Mouse (Mus musculus) left cerebral cortex, adult 18-20 months (tissue): Measurements from ENCODE around the gene Pilrb2. TPM values are rescaled to one million over a fixed set of nuclear protein-coding genes. Genes with fewer than 3 reads are reported as not detected.
A peak's percentile ranks its signal among the peaks of the same experiment; 100 is the strongest.
"Not testable (repeated sequence)": the region's sequence is repeated elsewhere in the genome, so short reads cannot be mapped to it uniquely, and the experiment has no call there.

Experiments
- DNase-seq, 2 experiments: peaks; one replicate each; pipeline ENCODE4 v3.0.0; 2021 to 2022; ENCODE audit warnings: low spot score in 2 of 2, mixed read lengths in 1 of 2
- long read RNA-seq, 2 experiments: library from polyadenylated mRNA; stranded (forward); transcript quantifications; one replicate each; pipeline ENCODE4 v2.0.0; 2021
- total RNA-seq, 2 experiments: library from RNA; stranded (reverse); gene quantifications; 2 replicates each; pipeline ENCODE4 v1.2.3; 2021

The Pilrb2 gene
- total RNA-seq = under 1 TPM in 1 of 2 experiments, not detected in 1; 0.19 TPM
- long read RNA-seq, experiment 1, partial matches to known transcripts = 0 of 1 reads
- long read RNA-seq, experiment 1, other reads (novel, unspliced or antisense) = 1 of 1 reads
- long read RNA-seq, experiment 2 = 0 reads

DNA sequence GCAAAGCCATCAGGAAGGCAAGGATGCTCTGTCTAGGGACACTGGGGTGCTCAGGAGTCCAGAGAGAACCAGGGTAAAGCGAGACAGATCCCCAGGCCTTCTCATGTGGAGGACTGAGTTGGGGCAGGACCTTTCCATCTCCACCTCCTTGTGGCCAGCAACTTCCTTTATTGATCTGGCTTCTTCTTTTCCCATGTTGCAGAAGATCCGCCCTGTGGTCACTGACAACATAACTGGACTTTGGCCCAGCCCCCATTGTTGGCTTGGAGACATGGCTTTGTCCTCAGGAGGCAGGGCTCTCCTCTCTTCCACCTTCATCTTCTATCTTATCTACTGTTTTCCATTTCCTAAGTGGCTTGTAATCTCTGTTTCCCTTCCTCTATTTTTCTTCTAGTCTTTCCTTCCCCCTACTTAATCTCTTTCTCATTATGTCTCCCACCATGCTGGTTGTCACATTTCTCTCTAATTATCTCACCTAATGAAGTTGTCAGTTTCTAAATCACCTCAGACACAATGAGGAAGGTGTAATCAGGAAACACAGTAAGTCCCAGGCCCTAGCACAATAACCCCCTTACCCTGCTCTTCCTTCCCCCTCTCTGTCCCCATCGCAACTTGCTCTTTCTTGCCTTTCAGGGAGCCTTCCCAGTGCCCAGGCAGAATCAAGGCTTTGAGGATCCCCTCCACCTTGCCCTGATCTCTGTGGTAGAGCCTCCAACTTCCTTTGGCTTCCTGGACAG lies at the start of gene Pilrb2:
Pilrb2 (minus strand) TSS at position 172 of the 737 bp plus-strand sequence.
- not testable (repeated sequence) for DNase-seq

DNA sequence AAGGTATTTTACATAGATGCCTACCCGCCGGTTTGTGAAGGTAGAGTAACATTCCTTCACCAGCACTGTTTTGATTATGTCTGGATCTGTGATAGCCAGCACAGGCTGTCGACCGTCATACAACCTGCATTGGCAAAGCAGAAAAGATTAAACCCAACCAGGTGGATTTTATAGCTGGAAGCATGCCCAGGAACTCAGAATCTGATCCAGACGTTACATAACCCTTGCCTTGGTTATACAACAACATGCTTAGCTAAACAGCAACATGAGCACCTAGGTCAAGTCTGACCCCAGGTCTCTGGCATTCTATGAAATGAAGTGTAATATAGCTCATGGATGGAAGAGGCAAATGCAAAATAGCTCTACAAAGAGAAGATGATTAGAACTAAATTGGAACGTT lies 43.9 kb upstream of the Pilrb2 start:
- DNase-seq = no peak

DNA sequence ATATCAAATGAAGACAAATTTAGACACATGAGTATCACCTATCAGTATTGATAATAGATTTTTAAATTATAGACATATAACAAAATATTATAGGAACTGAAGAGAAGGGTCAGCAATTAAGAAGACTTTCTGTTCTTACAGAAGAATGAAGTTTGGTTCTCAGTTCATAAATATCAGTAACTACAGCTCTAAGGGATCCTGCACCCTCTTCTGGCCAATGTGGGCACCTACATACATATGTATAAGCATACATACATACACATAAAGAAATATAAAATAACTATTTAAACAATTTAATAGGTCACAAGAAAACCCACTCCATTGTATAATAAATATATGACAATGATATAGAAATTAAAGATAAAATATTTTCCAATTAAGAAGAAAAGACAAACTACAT lies 42.9 kb upstream of the Pilrb2 start:
- DNase-seq = no peak

DNA sequence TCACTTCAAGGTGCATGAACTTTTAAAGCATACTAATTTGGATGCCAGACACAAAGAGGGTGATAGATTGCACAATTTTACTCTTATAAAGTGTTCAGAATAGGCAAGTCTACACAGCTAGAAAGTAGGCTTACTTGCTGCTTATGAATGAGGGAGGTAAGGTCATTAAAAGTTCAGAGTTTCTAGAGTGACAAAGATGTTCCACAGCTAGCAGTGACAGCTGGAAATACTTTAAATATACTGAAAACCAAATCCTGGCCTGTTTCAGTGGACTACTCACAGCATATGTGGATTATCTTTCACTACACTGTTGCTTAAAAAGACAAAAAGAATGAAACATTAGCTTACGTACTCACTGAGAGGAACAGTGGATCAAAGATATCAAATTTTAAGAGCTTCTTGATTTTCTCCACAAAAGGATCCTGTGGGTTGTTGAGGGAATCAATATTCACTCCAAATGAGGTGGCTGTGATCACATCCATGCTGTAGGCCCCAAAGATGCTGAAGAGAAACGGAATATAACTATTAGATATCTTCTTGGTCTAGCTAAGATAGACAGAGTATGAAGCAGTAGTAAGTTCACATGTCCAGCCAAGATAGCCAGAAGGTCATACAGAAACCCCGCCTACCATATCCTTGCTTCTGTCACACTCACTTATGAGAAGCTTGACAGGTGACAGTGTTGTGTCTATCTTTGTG lies 38.1 kb upstream of the Pilrb2 start:
- no peak for DNase-seq

DNA sequence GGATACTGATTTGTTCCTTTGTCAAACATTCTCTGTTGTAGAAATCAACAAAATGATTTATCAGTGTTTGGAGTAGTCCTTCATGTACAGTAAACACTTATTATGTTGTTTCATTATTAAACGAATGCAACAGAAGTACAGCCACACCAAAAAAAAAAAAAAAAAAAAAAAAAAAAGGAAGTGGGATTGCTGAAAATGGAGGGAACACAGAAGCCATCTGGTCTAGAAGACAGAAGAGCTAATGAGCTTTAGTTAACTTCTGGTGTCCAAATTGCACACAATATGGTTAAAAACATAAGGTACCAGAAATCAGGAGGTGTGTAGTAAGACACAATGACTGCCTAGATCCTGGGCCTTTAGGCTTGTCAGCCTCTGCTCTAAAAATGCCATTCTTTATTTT lies 26.2 kb upstream of the Pilrb2 start:
- DNase-seq = no peak

DNA sequence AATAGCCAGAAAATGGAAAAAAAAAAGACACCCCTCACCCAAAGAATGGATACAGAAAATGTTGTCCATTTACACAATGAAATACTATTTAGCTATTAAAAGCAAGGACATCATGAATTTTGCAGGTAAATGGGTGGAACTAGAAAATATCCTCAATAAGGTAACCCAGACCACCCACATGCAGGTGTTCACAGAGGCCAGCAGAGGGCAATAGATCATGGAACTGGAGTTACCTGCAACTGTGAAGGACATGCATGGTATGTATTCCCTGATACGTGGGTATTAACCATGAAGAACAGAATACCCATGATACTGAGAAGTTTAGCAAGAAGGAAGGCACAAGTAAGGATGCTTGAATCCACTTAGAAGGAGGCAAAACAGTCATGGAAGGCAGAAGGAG lies 21.3 kb upstream of the Pilrb2 start:
- DNase-seq = no peak

DNA sequence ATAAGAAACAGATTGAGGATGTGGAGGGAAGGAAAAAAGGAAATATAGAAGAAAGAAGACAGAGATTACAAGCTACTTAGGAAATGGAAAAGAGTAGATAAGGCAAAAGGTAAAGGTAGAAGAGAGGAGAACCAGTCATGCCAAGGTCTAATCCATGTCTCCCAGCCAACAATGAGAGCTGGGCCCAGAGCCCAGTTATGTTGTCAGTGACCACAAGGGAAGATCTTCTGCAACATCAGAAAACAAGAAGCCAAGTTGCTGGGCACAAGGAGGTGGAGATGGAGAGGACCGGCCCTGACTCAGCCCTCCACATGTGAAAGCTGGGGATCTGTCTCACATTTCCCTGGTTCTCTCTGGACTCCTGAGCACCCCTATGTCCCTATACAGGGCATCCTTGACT lies 16.1 kb upstream of the Pilrb2 start:
- DNase-seq = no peak

DNA sequence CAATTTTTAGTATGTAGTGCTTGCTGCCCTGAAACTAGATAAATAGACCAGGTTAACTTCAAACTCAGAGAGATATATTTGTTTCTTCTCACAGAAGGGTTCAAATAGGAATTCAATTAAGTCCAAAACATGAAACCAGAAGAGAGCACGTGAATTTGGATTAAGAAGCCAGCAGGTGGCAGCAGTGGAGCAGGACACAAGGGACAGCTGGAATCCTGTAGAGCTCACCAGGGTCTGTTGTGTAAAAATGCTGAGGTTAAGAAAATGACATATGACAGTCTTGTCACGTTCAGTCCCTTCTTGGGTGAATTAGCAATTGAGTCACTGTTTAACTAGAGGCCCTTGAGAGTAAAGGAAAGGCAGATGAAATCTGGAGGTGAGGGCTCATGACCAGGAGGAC lies 14.3 kb upstream of the Pilrb2 start:
- DNase-seq = peak; percentile 62 to 64

DNA sequence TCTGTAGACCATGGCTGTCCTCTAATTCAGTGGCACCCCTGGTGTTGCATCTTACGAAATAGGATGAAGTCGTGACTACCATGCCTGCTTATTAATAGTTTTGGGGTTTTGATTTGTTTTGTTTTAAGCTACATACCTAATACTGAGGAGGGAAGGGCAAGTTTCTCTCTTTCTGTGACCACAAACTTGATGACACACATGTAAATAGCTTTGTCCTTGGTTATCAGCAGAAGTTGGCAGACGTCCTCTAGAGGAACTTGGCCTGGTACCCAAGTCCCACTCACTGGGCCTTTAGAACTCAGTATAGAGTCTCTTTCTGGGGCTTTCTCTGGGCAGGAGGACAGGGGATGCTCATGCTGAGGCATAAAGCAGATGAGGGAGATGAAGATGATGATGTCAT lies 11.7 kb upstream of the Pilrb2 start:
- no peak for DNase-seq

DNA sequence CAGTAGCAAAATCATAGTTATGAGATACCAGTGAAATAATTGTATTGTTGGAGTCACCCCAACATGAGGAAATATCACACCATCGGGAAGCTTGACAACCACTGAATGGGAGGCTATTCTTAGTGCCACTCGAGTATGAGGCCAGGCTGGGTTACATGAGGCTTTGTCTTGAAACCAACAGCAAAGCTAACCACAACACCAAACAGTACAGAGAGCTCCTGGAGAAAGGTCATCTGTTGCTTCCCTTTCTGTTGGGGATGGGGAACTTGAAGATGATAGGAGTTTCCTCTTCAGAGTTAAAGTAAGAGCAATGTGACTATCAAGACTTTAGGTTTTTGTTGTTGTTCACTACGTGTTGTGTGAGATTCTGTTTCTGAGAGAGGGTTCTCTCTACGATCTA lies 11.3 kb upstream of the Pilrb2 start:
- no peak for DNase-seq

DNA sequence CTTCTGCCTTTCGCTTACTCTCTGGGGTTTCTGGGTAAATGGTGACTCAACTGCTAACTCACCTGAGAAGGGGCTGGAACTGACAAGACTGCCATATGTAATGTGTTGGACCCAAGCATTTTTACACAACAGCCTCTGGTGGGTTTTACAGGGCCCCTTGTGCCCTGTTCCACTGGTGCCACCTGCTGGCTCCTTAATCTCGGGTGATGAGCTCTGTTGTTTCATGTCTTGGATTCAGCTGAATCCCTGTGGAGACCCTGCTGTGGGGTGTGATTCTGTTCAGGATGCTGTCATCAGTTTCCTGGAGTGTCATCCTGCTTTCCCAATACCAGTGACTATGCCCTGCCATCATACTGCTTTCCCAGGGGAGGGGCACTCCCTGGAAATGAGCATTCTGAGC lies 6.2 kb upstream of the Pilrb2 start:
- DNase-seq = peak in 1 of 2 experiments; percentile 4

DNA sequence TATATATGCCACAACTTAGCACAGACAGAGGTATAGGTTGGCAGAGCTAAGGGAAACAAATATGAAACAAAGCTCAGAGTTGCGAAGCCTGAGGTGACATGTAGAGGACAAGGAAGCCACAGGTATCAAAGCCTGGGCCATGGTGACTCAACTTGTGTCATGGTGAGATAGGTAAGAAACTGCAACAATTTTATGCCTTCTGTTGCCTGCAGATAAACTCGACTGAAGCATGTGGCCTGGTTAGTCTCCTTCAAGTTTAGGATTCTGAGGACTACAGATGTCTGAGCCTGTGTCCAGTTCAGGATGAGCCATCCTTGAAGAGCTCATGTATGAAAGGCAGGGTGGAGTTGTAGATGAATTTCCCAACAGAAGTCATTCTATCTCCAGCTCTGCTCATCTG lies 3.4 kb upstream of the Pilrb2 start:
- no peak for DNase-seq

DNA sequence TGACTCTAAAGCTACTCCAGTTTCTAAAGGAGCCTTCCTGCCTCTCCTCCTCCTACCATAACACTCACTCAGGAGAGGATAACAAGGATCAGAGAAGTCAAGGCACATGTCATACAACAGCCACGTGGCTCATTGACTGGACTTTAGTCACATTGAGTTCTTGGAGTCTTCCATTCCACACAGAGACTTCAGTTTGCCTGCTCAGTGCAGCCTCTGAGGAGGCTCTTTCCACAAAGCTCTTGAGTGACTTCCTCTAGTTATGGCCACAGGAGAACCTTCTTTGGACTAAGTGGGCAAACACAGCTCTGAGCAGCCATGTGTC lies 727 bp upstream of the Pilrb2 start:
- DNase-seq = not testable (repeated sequence)

DNA sequence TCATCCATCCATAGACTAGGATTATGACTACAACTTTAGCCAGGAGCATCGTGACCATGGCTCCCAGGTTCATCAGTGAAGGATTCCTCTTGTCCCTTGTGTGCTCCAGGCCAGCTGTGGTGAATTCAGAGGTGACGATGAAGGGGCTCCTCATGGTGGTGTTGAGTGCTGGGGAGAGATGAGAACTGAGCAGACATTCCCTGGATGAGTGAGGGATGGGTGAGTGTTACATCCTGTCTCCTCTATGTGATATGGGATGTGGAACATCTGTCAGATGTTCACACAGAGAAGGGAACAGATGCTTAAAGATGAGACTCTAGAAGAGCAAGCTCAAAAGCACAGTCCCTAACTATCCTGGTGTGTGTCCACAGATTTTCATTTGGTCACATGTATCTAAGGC lies 3.0 kb downstream of the Pilrb2 start:
- not testable (repeated sequence) for DNase-seq

DNA sequence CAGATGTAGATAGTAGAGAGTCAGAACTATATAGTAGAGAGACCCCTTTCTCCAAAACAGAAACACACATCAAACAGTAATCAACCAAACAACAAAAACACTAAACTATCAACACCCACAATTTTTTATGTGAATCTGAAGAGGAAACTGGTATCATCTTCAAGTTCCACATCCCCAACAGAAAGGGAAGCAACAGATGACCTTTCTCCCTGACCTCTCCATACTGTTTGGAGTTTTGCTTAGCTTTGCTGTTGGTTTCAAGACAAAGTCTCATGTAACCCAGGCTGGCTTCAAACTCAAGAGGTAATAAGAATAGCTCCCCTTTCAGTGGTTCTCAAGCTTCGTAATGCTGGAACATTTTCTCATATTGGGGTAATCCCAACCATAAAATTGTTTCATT lies 7.6 kb downstream of the Pilrb2 start:
- not testable (repeated sequence) for DNase-seq

DNA sequence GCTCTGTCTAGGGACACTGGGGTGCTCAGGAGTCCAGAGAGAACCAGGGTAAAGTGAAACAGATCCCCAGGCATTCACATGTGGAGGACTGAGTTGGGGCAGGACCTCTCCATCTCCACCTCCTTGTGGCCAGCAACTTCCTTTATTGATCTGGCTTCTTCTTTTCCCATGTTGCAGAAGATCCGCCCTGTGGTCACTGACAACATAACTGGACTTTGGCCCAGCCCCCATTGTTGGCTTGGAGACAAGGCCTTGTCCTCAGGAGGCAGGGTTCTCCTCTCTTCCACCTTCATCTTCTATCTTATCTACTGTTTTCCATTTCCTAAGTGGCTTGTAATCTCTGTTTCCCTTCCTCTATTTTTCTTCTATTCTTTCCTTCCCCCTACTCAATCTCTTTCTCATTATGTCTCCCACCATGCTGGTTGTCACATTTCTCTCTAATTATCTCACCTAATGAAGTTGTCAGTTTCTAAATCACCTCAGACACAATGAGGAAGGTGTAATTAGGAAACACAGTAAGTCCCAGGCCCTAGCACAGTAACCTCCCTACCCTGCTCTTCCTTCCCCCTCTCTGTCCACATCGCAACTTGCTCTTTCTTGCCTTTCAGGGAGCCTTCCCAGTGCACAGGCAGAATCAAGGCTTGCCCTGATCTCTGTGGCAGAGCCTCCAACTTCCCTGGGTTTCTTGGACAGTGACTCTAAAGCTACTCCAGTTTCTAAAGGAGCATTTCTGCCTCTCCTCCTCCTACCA lies 13.5 kb downstream of the Pilrb2 start, which contains the start of gene Pilrb1:
Pilrb1 (minus strand) TSS at position 147 of the 751 bp plus-strand sequence.
- DNase-seq = not testable (repeated sequence)

DNA sequence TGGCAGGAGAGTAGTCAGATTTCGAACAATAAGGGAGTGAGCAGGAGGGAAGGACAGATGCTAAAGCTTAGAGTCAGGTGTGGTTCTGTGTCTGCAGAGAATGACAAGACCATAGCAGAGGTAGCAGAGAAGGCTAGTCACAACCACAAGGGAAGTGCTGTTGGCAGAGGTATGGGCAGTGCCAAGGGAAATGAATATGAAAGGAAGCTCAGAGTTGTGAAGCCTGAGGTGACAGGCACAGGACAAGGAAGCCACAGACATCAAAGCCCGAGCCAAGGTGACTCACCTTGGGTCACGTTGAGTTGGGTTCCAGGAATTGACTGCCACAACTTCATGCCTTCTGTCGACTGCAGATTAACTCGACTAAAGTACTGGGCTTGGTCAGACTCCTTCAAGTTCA lies 14.7 kb downstream of the Pilrb2 start:
- not testable (repeated sequence) for DNase-seq

DNA sequence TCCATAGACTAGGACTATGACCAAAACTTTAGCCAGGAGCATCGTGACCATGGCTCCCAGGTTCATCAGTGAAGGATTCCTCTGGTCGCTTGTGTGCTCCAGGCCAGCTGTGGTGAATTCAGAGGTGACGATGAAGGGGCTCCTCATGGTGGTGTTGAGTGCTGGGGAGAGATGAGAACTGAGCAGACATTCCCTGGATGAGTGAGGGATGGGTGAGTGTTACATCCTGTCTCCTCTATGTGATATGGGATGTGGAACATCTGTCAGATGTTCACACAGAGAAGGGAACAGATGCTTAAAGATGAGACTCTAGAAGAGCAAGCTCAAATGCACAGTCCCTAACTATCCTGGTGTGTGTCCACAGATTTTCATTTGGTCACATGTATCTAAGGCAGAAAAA lies 16.7 kb downstream of the Pilrb2 start:
- DNase-seq = not testable (repeated sequence)

DNA sequence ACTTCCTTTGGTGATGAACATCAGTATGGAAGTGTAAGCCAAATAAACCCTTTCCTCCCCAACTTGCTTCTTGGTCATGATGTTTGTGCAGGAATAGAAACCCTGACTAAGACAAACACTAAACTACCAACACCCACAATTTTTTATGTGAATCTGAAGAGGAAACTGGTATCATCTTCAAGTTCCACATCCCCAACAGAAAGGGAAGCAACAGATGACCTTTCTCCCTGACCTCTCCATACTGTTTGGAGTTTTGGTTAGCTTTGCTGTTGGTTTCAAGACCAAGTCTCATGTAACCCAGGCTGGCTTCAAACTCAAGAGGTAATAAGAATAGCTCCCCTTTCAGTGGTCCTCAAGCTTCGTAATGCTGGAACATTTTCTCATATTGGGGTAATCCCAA lies 21.3 kb downstream of the Pilrb2 start:
- DNase-seq = not testable (repeated sequence)

DNA sequence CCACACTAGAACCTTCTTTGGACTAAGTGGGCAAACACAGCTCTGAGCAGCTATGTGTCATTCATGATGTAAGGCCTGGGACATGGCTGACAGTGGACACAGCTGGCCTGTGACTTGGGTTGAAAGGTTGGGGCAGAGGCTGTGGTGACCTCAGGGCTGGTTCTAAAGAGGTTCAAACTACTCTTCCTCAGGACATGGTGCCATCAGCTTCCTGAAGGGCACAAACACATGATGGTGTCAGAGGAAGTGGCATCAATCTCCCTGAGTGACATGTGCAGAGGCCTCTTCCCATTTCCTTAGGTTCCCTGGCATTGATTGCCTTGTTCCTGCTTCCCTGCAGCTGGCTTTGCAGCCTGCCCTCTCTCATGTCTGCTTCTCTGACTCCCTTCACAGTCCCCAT lies 34.5 kb downstream of the Pilrb2 start:
- DNase-seq = not testable (repeated sequence)

DNA sequence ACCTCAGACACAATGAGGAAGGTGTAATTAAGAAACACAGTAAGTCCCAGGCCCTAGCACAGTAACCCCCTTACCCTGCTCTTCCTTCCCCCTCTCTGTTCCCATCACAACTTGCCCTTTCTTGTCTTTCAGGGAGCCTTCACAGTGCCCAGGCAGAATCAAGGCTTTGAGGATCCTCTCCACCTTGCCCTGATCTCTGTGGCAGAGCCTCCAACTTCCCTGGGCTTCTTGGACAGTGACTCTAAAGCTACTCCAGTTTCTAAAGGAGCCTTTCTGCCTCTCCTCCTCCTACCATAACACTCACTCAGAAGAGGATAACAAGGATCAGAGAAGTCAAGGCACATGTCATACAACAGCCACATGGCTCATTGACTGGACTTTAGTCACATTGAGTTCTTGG lies 35.0 kb downstream of the Pilrb2 start:
- DNase-seq = no peak
